Mouse (Mus musculus) intestine, postnatal 0 days (tissue): Measurements from ENCODE around the gene Abca1. TPM values are rescaled to one million over a fixed set of nuclear protein-coding genes. Genes with fewer than 3 reads are reported as not detected.
A peak's percentile ranks its signal among the peaks of the same experiment; 100 is the strongest.

Experiments used
- ATAC-seq: fragments of 200-750 bp; cut with Nextera tagmentation; 2 replicates; pipeline ENCODE4 v1.8.0; 2017; ENCODE audit warnings: mild to moderate bottlenecking, moderate TSS enrichment, moderate library complexity
- H3K27ac ChIP-seq: fragments of 300-500 bp; sonication (generic); 2 replicates; pipeline ENCODE4 v1.5.1; 2014; ENCODE audit warnings: mild to moderate bottlenecking, low read depth, low read length, moderate library complexity
- H3K27me3 ChIP-seq: fragments of 300-500 bp; sonication (generic); replicated peaks from 2 replicates; pipeline ENCODE4 v1.6.1; 2014; ENCODE audit warnings: low read length, mixed read lengths; ENCODE audit not compliant: control insufficient read depth, insufficient read depth
- H3K36me3 ChIP-seq: fragments of 300-500 bp; sonication (generic); 2 replicates; pipeline ENCODE4 v1.6.1; 2014; ENCODE audit warnings: mild to moderate bottlenecking, moderate library complexity; ENCODE audit not compliant: control insufficient read depth, insufficient read depth
- H3K4me1 ChIP-seq: fragments of 300-500 bp; sonication (generic); replicated peaks from 2 replicates; pipeline ENCODE4 v1.6.1; 2014; ENCODE audit warnings: antibody characterized with exemption, low read length, mixed read lengths; ENCODE audit not compliant: control insufficient read depth, insufficient read depth
- H3K4me2 ChIP-seq: fragments of 300-500 bp; sonication (generic); replicated peaks from 2 replicates; pipeline ENCODE4 v1.6.1; 2014; ENCODE audit warnings: low read depth, mild to moderate bottlenecking, moderate library complexity
- H3K4me3 ChIP-seq: fragments of 300-500 bp; sonication (generic); 2 replicates; pipeline ENCODE4 v1.5.1; 2014; ENCODE audit warnings: low read depth, low read length
- H3K9ac ChIP-seq: fragments of 300-500 bp; sonication (generic); 2 replicates; pipeline ENCODE4 v1.6.1; 2014; ENCODE audit warnings: mild to moderate bottlenecking, low read depth, low read length
- H3K9me3 ChIP-seq: fragments of 300-500 bp; sonication (generic); 2 replicates; pipeline ENCODE4 v1.6.1; 2016; ENCODE audit warnings: mixed run types; ENCODE audit not compliant: control insufficient read depth
- CTCF ChIP-seq: sonication (generic); IDR thresholded peaks from 2 replicates; pipeline ENCODE4 v1.5.1; 2016; ENCODE audit warnings: low read depth, mild to moderate bottlenecking, control low read depth, antibody characterized with exemption, moderate library complexity
- WGBS: fragments of 180-500 bp; shearing (Covaris S2); extraction: QIAGEN DNeasy Blood & Tissue Kit; methylation state at CpG from one replicate; pipeline ENCODE4 v1.1.7; 2014; 5-methylcytosine and 5-hydroxymethylcytosine counted together
- polyA plus RNA-seq: library from polyadenylated mRNA; unstranded; fragments of >200 nt; fragmentation: Nextera tagmentation; extraction: Ambion mirVana; gene quantifications from 2 replicates; pipeline ENCODE4 v1.2.1, GENCODE M21; 2015

The Abca1 gene
- polyA plus RNA-seq, 1 experiment from 2014 or later, result 1.4 TPM

GRCm38 (mm10) chr4:52989248-52989647 lies 170.4 kb downstream of the Abca1 start, which contains the start of gene Nipsnap3a:
Gene Nipsnap3a (plus strand): TSS chr4:52989272.
- no peak within 1 kb of the TSS for H3K4me3 ChIP-seq
- H3K9me3 ChIP-seq, result no peaks in the 10 kb centered on the region
- H3K27ac ChIP-seq, result no peak within 1 kb of the TSS
- no peak for TF ChIP-seq CTCF
- ATAC-seq, result no peak
- no peaks in the 10 kb centered on the region; the same call in 1 of the 2 replicates for H3K4me1 ChIP-seq
- H3K9ac ChIP-seq, result no peak within 1 kb of the TSS
- H3K36me3 ChIP-seq, result no peaks in the 10 kb centered on the region
- no peaks in the 10 kb centered on the region for H3K27me3 ChIP-seq
- H3K4me2 ChIP-seq, result peak within 1 kb of the TSS; percentile 45; the same call in 1 of the 2 replicates
- WGBS, result 27% methylated on average over 12 of the region's 12 CpGs

GRCm38 (mm10) chr4:52986266-52986665 lies 173.4 kb downstream of the Abca1 start:
- no peak overlapping the region for H3K4me3 ChIP-seq
- H3K9ac ChIP-seq, result no peak overlapping the region
- no peaks in the 10 kb centered on the region; the same call in 1 of the 2 replicates for H3K4me1 ChIP-seq
- no peak for TF ChIP-seq CTCF
- H3K9me3 ChIP-seq, result no peaks in the 10 kb centered on the region
- H3K27ac ChIP-seq, result no peak overlapping the region
- H3K36me3 ChIP-seq, result no peaks in the 10 kb centered on the region
- no peak for ATAC-seq
- no peaks in the 10 kb centered on the region for H3K27me3 ChIP-seq
- no peak overlapping the region for H3K4me2 ChIP-seq
- WGBS, result 83% methylated on average over 2 of the region's 2 CpGs

DNA sequence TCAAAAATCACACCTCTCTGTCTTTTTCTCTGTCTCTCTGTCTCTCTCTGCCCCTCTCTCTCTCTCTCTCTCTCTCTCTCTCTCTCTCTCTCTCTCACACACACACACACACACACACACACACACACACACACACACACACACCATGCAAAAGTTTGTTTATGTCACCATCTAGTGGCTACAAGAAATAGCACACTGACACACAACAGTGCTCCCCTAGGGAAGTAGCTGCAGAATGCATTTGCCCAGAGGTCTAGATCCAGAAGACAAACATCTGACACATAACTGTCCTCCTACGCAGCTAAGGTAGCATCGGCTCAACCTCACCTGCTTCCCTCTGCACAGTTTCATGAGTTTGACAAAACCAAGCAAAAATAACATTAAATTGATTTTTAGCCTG lies 174.5 kb downstream of the Abca1 start:
- H3K4me3 ChIP-seq, result no peak overlapping the region
- no peaks in the 10 kb centered on the region for H3K36me3 ChIP-seq
- no peak for ATAC-seq
- peak; percentile 66 for TF ChIP-seq CTCF
- H3K4me2 ChIP-seq, result no peak overlapping the region
- no peak overlapping the region for H3K9ac ChIP-seq
- no peaks in the 10 kb centered on the region for H3K27me3 ChIP-seq
- no peaks in the 10 kb centered on the region; the same call in 1 of the 2 replicates for H3K4me1 ChIP-seq
- H3K27ac ChIP-seq, result no peak overlapping the region
- WGBS, result 64% methylated on average over 2 of the region's 2 CpGs
- no peaks in the 10 kb centered on the region for H3K9me3 ChIP-seq

Other genes starting within 250 kb of the Abca1 start
- not detected in 2 replicates for gene Olfr272, start 240.7 kb downstream of the Abca1 start, polyA plus RNA-seq
- gene Olfr270, start 195.3 kb downstream of the Abca1 start, polyA plus RNA-seq, result not detected in 2 replicates
- gene Nipsnap3a, start 170.6 kb downstream of the Abca1 start, polyA plus RNA-seq, result not detected in 2 replicates
- 192 and 196 TPM in 2 replicates for gene Nipsnap3b, start 148.0 kb downstream of the Abca1 start, polyA plus RNA-seq